Mouse (Mus musculus) cerebellum, adult 2 months (tissue): ENCODE results near the gene Phf1.

Experiments
- CTCF ChIP-seq: fragments of 200-500 bp; IDR thresholded peaks from 2 replicates; pipeline ENCODE4 v1.5.1; 2011; ENCODE audit warnings: low read depth, mild to moderate bottlenecking, control low read depth, low read length, moderate library complexity, borderline replicate concordance; ENCODE audit not compliant: insufficient read depth
- POLR2A ChIP-seq: fragments of 200-500 bp; IDR thresholded peaks from 2 replicates; pipeline ENCODE4 v1.6.1; 2011; ENCODE audit warnings: low read length, control low read depth, borderline replicate concordance; ENCODE audit not compliant: insufficient read depth

DNA sequence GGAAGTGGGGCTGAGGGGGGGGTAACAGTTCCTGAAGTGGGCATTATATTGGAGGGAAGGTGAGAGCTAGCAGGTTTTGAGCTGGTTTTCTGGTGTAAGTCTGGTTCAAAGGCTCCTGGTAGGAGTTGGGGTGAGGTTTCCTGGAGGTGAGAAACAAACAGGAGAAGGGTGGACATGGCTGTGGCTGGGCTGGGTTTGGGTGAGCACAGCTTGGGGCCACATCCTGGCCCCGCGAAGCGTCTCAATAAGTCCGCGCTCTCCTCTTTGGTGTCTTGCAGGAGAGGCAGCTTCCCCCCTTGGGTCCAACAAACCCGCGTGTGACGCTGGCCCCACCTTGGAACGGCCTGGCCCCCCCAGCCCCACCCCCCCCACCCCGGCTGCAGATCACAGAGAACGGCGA, 37.4 kb downstream of the Phf1 start:
- no peak for TF ChIP-seq CTCF
- TF ChIP-seq POLR2A: no peak
